Mouse (Mus musculus): ENCODE measurements around the gene Syt11. TPM values are rescaled to one million over a fixed set of nuclear protein-coding genes. Genes with fewer than 3 reads are reported as not detected.
"Not testable (repeated sequence)": the region's sequence is repeated elsewhere in the genome, so short reads cannot be mapped to it uniquely, and the experiment has no call there.

Syt11 gene
- polyA plus RNA-seq, 1 experiment, result 5.6 TPM

GRCm38 (mm10) chr3:88736556-88736955, 38.4 kb downstream of the Syt11 start:
- no peak for DNase-seq (ENCODE audit: low read depth)

GRCm38 (mm10) chr3:88719098-88719497, 55.9 kb downstream of the Syt11 start:
- DNase-seq (ENCODE audit: low read depth), result no peak

DNA sequence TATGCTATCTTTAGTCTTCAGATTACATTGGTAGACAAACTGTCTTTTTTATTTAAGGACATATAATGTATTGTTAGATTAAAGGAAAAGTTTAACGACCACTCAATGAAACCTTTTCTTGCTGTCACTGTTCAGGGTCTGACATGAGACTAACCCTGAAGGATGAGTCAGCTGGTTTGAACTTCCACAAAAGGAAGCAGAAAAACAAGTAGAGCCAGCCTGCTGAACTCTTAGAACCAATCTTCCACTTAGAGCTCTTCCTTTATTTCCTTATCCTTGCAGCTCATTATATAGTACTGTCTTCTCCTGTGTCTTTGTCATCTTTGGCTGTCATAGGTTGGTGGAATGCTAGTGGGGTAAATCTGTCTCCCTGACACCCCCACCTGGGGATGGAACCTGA, 57.1 kb downstream of the Syt11 start:
- no peak for DNase-seq (ENCODE audit: low read depth)

GRCm38 (mm10) chr3:88717198-88717798, 57.7 kb downstream of the Syt11 start:
- DNase-seq (ENCODE audit: low read depth), result no peak

GRCm38 (mm10) chr3:88716399-88717197, 58.4 kb downstream of the Syt11 start, which contains the start of gene Rit1:
Gene Rit1, plus strand, starts transcription at chr3:88716838.
- no peak for DNase-seq (ENCODE audit: low read depth)

DNA sequence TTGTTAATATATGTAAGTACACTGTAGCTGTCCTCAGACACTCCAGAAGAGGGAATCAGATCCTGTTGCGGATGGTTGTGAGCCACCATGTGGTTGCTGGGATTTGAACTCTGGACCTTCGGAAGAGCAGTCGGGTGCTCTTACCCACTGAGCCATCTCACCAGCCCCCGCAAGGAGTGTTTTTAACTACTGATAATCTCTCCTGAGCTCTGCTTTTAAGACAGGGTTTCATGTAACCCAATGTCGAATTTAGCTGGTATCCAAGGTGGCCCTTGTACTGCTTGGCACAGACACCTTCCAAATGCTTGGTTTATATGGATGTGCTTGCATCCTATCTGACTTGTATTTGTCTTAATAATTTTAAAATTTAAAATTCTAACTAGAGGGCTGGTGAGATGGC, 59.2 kb downstream of the Syt11 start:
- not testable (repeated sequence) for DNase-seq (ENCODE audit: low read depth)

DNA sequence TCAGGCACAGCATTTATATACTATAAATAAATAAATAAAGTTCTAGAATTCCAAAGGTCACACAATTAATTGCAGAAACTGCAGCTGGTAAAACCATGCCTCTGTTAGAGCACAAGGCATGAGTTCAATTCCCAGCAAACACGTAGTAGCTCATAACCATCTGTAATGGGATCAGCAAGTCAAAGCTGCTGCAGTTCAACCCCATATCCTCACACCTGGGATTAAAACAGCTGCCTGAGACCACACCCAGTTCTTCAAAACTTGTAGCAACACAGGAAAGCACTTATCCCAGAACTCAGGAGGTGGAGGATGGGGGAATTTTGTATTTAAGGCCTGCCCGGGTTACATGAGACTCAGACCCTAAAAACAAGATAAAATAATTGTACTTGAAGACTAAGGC, 60.2 kb downstream of the Syt11 start:
- DNase-seq (ENCODE audit: low read depth), result no peak

DNA sequence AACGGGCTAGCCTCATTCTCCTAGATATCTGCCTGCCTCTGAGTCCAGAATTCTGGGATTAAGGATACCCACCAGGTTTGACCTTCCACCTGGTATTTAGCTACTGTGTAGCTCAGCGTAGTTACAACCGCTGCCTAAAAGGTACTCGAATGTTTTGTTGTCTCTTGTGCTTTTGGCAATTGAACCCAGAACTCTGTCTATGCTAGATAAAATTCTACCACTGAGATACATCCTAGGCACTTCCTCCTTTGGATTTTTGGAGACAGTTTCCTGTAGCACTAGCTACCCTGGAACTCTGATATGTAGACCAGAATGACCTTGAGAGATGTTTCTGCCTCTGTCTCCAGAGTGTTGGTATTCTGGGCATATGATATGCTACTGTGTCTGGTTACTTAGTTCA, 61.3 kb downstream of the Syt11 start:
- DNase-seq (ENCODE audit: low read depth), result no peak

DNA sequence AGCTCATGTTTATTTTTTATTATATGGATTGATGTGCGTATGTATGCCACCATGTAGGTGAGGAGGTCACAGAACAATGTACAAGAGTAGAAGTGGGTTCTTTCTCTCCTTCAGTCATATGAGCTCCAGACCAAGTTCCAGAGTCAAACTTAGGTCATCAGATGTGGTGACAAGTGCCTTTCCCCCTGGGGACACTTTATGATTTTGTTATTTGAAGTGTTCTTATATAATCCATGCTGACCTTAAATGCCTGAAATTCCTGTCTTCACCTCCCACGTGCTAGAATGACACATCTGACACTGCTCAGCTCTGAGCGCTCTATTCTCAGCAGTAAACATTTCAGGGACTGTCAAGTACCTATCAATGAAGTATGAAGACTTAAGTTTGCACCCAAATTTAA, 73.7 kb downstream of the Syt11 start:
- DNase-seq (ENCODE audit: low read depth), result no peak

DNA sequence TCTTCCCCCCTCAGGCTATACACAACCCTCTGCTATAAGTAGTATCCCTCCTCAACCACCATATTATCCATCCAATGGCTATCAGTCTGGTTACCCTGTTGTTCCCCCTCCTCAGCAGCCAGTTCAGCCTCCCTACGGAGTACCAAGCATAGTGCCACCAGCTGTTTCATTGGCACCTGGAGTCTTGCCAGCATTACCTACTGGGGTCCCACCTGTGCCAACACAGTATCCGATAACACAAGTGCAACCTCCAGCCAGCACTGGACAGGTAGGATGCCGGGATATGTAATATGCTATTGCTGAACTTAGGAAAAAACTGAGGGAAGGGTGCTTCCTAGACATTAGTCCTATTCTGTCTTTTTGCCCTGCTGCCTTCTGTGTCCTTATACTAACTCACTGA, 74.7 kb downstream of the Syt11 start:
- no peak for DNase-seq (ENCODE audit: low read depth)

- DNase-seq (ENCODE audit: low read depth), result no peak
Measured at GRCm38 (mm10) chr3:88698834-88699233, 76.1 kb downstream of the Syt11 start.

GRCm38 (mm10) chr3:88698051-88698450, 76.9 kb downstream of the Syt11 start:
- DNase-seq (ENCODE audit: low read depth), result no peak

DNA sequence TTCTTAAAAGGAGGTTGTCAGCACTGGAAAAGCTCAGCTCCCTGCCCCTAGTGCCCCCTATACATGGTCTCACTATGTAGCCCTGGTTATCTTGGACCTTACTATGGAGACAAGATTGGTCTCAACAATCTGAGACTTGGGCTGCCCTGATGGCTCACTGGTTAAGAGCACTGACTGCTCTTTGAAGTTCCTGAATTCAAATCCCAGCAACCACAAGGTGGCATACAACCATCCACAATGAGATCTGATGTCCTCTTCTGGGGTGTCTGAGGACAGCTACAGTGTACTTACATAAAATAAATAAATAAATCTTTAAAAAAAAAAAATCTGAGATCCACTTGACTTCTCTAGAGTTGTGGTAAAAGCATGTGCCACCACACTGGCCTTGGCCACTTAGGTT, 79.4 kb downstream of the Syt11 start:
- DNase-seq (ENCODE audit: low read depth), result no peak

Other genes starting within 250 kb of the Syt11 start
- gene Mex3a, start 242.8 kb downstream of the Syt11 start, polyA plus RNA-seq (2012; rRNA removed), result 2.0 and 2.6 TPM in 2 replicates
- gene Rab25, start 226.9 kb downstream of the Syt11 start, polyA plus RNA-seq (2012; rRNA removed), result 75.6 and 92.5 TPM in 2 replicates
- gene Lamtor2, start 222.1 kb downstream of the Syt11 start, polyA plus RNA-seq (2012; rRNA removed), result 164 and 193 TPM in 2 replicates
- gene Ubqln4, start 221.4 kb downstream of the Syt11 start, polyA plus RNA-seq (2012; rRNA removed), result 68.4 and 69.1 TPM in 2 replicates
- gene Ssr2, start 199.3 kb downstream of the Syt11 start, polyA plus RNA-seq (2012; rRNA removed), result 323 and 341 TPM in 2 replicates
- 49.5 and 64.5 TPM in 2 replicates for gene Arhgef2, start 169.2 kb downstream of the Syt11 start, polyA plus RNA-seq (2012; rRNA removed)
- gene Rxfp4, start 122.0 kb downstream of the Syt11 start, polyA plus RNA-seq (2012; rRNA removed), result not detected in 2 replicates
- gene Khdc4, start 89.4 kb downstream of the Syt11 start, polyA plus RNA-seq (2012; rRNA removed), result 58.9 and 78.2 TPM in 2 replicates
- gene Rit1, start 58.3 kb downstream of the Syt11 start, polyA plus RNA-seq (2012; rRNA removed), result 46.8 and 54.2 TPM in 2 replicates
- gene Gon4l, start 60.1 kb upstream of the Syt11 start, polyA plus RNA-seq (2012; rRNA removed), result 13.3 and 14.3 TPM in 2 replicates
- 33.3 and 40.3 TPM in 2 replicates for gene Msto1, start 138.8 kb upstream of the Syt11 start, polyA plus RNA-seq (2012; rRNA removed)
- gene Ash1l, start 175.5 kb upstream of the Syt11 start, polyA plus RNA-seq (2012; rRNA removed), result 10.8 and 11.8 TPM in 2 replicates
- 36.3 and 49.2 TPM in 2 replicates for gene Dap3, start 176.0 kb upstream of the Syt11 start, polyA plus RNA-seq (2012; rRNA removed)

Data from gonadal fat pad, adult 2 months (tissue).